Mouse (Mus musculus) brain, embryonic 18.5 days (tissue): ENCODE measurements around the gene Cadps.
"Not testable (repeated sequence)": the region's sequence is repeated elsewhere in the genome, so short reads cannot be mapped to it uniquely, and the experiment has no call there.

ENCODE experiments used
- DNase-seq: peaks from one replicate; pipeline ENCODE4 v3.0.0-alpha.2; 2012; ENCODE audit warnings: low read depth, low spot score

The Cadps gene

DNA sequence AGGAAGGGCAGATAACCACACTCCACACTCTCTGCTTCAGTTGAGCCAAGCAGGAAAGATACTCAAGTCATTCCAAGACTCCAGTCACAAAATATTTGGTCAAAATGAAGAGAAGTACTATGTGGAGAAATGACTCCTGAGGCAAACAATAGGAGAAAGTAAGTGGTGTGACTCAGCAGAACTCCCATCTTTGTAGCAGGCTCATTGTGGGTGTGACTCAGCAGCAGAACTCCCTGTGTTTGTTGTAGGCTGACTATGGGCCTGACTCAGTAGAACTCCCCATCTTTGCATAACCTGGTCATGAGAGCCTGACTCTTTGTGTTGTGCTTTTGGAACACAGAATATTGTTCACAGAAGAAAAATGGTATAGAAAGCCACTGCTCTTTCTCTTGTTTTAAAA lies 231.1 kb downstream of the Cadps start:
- no peak for DNase-seq

DNA sequence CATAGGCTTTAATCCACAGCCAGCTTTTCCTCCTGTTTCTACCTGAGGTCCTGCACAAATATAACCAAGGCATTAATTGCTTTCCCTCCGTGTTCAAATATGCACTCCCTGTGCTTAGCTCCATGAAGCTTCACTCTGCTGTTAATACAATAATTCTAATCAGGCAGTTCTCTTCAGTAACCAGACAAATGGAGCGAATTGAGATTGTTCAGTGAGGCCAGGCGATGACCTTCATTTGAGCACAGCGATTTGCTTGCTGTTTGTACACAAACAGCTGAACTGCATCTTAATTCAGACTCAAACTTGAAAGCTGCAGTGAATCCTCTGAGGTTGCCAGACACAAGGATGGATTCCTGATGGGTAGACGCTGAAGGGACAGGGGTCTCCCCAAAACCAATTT lies 239.3 kb downstream of the Cadps start:
- DNase-seq = no peak

DNA sequence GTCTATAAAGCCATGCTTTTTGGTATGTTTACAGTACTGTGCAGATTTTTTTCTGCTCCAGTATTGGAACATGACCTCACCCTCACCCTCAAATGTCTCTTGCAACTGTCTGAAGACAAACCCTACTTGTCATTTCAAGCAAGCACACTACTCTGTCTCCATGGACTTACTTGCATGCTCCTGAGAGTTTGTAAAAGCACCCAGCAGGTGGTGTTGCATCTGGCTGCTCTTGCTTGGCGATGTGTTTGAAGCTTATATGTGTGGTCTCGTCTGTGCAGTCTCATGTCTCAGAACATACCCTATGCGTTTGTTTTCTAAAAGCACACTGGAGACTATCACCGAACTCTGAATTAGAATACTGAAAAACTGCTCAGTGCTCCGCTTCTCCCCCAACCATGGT lies 241.2 kb downstream of the Cadps start:
- no peak for DNase-seq

DNA sequence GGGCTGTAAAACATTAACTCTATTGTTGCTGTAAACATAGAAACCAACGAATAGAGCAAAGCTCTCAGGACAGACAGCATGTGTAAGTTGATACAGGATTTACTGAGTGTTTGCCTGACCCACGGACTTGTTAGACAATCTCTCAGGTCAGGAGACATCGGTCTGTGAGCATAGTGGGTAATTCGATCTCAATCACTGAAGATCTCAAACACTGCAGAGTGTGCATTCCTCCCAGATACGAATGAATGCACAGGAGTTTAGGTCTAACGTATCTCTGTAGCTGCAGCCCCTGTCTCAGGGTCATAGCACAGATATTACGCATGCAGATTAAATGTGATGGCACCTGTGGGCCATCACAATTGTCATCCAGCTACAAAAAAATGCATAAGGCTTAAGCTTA lies 242.1 kb downstream of the Cadps start:
- DNase-seq = no peak

DNA sequence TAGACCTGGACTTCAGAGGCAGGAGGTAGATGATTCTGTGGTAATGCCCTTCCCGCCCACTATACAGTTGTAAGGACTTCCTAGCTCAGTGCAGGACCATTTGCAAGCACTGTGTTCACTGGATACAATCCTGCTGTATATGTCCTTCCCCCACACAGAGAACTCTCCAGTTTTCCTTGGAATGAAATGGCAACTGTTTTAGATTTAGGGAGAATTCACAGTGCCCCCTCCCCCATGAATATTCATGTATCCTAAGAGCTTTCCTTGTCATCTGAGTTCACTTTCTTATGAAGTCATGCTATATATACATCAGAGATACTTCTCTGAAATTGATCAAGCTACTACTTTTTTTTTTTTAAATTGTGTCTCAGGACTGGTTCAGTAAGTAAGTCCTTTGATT lies 244.7 kb downstream of the Cadps start:
- no peak for DNase-seq

DNA sequence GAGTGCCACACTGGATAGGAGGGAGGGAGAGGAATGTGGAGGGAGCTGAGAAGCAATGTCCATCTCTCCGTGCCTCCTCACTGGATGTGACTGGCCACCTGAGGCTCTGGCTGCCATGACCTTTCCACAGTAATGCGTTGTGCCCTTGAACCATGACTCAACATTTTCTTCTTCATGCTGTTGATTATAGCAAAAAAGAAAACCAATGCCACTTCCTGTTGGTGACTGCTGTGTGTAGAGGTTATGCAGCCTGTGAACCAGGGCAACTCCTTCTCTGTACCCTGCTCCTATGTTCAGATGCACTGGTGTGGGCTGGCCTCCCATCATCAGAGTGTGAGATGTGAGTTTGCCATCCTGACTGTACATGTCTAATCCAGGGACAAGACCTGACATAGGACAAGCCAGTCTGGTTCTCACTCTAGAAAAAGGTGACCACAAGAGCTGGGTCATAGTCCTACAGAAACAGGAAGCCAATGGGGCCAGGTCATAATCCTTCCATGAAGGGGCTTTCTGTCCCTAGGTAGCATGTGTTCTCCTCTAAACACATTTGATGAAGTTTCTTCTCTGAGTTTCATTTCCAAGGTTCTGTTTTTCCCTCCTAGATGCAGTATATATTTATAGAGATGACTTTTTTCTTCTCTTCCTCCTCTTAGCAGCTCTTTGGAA lies 245.3 kb downstream of the Cadps start:
- no peak for DNase-seq

DNA sequence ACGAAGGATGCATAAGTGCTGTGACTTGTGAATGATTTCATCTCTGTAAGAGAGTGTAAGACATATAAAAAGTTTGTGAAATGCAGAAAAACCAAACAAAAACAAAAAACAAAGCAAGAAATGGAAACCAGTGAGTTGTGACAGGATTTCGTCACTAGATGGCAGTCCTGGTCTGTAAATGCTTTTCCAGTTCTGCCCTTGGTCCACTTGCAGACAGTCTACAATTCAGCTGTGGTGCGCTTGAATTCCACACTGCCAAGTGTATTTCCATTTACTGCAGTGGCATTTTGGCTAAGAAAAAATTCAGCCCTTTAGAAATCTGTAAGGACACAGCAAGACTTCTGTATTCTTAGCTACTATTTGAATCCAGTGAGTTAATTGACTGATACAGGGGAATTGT lies 247.8 kb downstream of the Cadps start:
- peak; percentile 54 for DNase-seq

DNA sequence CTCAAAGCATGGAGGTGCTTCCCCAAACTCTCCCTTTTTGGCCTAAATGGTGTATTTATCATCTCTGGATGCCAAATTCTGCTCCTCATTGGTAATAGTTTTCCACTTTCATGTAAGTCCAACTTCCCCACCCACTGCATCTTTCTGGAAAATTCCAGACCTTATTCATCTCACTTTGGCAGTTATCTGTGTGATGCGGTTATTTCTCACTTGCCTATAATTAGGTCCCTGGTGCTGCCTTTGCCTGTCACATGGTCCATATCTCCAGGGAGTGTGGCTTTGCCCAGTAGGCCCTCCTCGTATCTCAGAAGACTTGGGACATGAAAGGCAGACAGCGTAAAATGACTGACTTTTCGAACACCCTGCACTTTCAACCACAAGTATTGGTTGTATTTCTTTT lies 248.5 kb downstream of the Cadps start:
- DNase-seq = no peak

DNA sequence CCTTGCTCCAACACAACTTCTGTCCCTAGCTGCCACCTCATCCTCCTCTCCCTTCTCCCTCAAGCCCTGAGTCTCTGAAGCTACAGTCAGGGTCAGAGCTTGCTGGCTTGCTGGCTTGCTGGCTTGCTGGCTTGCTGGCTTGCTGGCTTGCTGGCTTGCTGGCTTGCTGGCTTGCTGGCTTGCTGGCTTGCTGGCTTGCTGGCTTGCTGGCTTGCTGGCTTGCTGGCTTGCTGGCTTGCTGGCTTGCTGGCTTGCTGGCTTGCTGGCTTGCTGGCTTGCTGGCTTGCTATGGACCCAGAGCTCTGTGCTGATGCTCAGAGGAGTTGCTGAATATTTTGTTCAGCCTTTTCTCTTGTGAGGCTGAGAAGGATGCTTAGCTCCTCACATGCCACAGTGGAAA lies 261.1 kb downstream of the Cadps start:
- DNase-seq = not testable (repeated sequence)

DNA sequence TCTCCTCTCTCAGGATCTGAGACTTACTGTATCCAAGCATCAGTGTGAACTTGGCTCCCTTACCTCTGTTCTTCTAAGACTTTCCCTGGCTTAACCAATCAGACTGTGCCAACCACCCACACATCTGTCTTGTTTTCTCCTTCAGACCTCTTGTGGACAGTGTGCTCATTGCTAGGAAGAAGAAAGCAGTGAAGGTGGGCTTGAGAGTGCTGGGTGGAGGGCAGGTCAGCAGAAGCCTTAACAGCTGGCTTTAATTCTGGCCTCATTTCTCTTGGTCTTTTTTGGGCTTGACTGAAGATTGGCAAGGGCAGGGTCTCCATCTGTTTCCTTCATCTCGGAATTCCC lies 262.7 kb downstream of the Cadps start:
- no peak for DNase-seq

DNA sequence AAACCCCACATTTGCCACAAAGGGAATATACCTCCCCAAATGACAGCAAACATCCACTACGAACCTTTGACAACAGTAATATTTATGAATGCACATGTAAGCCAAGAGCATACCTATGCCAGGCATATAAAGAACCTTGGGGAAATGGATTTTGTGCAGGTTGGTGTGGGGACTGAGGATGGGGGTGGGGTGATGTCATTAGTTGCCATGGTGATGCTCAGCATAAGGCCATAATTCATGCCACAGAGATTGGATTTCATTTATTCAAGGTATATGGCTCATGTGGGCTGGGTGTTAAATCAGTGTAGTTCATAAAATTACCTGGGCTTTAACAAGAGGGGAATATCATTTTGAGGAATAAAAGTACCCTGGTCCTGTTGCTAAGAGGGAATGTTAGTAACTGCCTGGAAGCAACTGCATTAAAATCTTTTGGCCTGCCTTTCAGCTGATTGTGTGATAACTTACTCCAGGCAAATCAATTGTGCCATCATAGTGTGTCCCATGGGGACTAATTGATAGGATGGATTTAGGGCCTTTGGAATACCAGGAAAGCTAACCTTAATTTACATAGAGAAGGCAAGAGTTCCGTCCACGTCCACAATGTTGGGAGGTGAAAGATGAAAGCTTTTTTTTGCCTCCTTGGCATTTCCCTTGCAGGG lies 263.2 kb downstream of the Cadps start:
- no peak for DNase-seq

DNA sequence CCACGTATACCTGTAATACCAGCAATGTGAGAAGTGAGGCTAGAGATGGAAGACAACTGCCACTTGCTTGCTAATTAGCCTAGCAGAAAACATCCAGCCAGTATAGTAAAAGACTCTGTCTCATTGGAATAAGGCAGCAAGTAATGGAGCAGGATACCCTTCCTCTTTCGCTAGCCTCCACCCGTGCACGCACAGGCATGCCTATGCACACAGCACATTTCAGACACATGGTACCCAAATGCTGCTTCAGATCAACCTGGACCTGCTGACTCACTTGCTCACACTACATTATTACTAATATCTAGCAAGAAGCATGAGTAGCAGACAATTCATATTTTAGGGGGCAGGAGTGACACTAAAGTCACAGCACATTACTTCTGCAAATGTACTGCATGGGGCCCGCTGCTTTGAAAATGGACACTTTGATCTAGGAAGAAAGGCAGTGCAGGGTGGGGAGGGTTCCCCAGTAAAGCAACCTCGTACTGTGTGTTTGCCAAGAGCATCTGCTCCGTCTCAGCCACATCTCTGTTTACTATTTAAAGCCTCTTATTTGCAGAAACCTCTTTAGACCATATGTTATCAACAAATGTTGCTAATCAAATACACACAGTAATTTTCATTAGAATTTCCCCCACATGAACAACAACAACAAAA lies 263.8 kb downstream of the Cadps start:
- no peak for DNase-seq

DNA sequence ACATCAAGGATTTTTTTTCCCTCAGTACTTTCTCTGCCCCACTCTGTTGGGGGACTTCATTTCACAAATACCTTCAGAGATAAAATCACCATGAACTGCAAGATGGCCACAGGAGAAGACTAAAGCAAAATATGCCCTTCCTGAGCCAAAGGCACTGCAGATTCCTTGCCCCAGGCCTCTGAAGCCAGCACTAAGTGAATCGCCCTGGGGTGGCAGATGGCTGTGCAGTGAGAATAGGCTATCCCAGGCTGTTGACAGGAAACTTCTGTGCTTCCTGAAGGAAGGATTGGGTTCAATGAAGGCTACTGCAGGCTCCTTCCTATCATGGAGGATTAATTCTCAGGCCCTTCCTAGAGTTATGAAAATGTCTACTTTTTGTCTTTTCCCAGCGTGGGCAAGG lies 268.4 kb downstream of the Cadps start:
- DNase-seq = no peak

DNA sequence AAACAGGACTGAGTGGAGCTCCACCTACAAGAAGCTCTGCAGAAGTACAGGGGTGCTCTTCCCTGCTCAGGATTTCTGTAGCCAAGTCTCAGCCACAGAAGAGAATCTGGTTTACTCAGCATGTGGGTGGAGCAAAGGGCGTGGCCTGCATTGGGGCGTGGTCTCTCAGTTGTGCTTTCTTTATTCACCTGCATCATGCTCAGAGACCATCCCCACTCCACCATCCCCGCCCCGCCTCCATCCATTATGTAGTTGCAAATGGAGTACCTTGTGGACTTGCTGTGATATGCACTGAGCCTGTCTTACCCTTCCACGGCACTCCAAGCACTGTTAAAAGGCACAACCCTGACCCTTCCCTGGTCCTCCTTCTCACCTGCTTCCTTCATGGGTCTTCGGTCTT lies 271.5 kb downstream of the Cadps start:
- DNase-seq = no peak

DNA sequence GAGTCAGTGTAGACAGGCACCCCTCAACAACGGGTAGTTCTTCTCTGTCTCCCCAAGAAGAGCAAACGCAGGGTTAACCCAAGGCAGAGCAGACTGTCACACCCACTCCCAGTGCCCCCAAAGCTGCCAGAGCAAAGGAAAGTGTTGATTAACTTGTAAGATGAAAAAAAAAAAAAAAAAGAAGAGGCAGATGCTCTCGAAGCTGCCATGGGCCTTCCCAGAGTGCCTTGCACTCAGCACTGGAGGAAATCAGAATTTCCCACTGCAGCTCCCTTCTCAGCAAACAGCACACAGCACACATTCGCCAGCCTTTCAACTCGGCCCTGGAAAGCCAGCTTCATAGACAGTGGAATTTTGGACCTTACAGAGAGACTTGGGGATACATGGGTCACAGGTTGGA lies 271.9 kb downstream of the Cadps start:
- DNase-seq = no peak

DNA sequence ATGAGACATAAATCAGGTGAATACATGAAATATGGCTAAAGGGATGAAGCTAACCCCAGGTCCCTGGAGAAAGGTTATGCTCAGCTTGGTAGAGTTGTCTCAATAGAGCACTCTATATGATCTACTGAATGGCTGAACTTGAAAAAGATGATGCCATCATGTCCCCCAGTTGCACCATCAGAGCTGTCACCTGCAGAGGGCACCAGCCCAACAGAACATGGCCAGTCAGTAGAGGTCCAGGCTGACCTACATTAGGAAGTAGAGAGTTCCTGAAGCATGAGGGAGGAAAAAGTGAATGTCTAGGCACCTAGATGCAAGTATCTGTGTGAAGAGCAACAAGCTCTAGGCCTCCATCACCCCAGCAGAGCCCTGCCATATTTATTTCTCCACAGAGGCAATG lies 273.6 kb downstream of the Cadps start:
- DNase-seq = no peak

DNA sequence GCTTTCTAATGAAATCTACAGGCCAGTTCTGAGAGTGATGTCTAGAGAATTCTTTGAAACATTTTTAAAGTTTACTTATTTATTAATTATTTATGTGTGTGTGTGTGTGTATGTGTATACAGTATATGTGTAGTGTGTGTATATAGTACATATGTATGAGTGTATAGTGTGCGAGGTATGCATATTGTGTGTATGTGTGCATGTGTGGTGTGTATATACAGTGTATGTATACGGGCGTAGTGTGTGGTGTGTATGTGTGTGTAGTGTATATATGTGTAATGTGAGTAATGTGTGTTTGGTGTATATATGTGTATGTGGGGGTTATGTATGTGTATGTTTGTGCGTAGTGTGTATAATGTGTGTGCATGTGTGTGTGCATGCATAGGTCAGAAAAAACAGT lies 275.4 kb downstream of the Cadps start:
- no peak for DNase-seq

DNA sequence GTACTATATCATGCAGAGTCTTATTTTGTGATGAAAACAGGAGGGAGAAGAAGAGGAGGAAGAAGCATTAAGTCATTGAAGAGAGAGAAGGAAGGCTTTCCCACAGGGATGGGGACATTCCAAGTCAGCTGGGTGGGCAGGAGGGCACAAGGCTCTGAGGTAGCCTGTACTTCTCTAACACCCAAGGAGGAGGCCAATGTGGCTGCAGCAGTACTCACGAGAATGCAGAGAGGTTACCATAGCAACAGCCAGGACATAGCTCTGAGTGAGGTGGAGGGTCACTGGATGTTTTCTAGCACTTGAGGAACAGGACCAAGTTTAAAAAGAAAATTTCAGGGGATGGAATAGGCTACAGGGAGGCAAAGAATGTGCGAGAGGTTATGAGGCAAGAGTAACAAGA lies 281.1 kb downstream of the Cadps start:
- no peak for DNase-seq

DNA sequence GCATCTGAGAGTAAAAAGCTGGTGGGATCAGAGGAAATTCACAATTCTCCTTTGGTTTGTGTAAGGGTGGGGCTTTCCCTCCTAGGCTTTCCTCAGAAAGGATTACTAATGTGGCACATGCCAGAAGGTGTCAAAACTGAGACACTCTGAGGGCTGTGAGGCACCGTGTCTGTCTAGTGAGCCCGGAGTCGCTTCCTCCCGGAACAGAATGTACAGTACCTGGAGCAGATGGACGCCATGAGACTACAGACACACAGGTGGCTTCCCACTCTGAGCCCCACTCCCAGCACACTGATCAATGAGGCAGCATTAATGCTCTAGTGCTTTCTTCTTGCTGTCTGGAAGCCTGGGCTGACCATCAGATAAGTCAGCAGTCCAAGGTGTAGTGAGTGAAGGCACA lies 283.8 kb downstream of the Cadps start:
- DNase-seq = no peak

DNA sequence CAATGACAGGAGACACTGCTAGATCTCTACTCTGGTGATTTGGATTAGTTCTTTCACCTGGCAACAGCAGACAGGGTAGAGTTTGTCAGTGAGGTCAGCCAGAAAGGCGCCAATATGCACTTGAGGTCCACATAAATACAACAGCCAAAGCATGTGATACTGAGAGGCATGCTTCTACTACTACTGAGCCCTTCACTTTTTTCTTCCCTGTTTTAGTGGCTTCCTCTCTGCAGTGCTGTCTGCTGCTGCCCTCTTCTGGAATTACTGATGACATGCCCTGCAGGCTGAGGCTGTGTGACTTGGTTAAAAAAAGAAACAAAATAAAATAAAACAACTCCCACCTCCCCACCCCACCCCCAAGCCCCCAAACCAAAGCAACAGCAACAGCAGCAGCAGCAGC lies 291.8 kb downstream of the Cadps start:
- DNase-seq = no peak

DNA sequence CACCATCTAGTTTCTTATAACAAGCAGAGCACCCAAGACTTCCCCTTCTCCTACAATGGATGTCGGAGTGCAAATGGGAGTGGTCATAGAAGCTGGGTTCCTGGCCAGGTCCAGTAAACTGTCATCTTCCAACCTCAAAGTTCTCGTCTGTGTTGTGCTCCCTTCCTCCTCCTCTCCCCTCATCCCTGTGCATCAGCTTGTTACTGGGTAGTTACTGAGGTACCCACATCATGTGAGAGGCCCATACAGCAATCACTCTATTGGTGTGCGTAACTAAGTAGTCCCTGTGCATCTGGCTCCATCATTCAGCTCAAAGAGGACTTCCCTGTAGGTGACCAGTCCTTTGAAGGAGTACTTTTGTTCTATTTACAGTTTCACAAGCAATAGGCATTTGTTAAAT lies 292.3 kb downstream of the Cadps start:
- DNase-seq = no peak

DNA sequence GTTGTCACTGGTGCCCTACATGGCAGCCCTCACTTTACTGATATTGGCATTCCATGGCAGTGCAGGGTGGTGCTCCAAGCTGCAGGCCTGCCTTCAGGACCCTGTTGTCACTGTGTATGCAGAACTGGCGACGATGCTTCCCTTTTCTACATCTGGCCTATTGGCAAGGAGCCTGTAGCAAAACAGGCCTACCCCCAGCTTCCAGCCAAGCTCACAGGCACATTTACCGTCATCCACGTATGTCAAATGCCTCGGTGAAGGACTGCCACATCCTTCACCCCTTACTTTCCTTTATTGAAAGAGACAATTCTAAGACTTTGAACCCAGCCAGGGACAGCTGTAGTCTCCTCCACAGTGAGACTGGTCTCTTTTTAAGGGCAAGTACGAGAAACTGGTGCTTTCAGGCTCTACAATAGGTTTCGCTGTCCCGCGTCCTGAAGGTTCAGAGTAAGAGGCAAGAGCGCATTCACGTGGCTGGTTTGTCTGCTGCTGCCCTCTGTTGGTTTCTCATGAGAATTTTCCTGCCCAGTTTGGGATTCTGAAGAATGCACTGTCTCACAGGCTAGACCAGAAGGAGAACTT lies 292.8 kb downstream of the Cadps start:
- DNase-seq = no peak

DNA sequence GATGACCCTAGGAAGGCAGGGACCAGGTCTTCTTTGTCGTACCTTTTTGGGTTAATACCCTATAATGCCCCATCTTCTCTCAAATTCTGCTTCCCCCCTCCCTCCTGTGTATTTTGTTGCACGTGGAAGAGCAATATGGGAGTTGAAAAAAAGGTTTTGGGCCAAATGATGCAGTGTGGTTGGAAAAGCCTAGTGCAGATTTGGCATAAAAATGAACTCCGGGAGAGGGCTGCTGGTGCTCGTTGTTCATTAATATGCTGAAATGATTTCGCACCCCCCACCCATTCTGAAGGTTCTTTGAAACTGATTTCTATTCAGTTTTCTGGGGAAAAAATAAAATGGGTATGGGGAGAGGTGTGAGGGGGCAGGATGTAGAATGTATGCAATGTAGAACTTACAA lies 295.6 kb downstream of the Cadps start:
- no peak for DNase-seq
